Mouse (Mus musculus): ENCODE measurements around the gene Thoc3.

GRCm38 (mm10) chr13:54426781-54427655 lies 41.6 kb downstream of the Thoc3 start:
- TF ChIP-seq CTCF (IDR thresholded peaks at IDR 0.05) (no peak), EP300 (IDR thresholded peaks at IDR 0.05) (no peak)

All from lung, postnatal 0 days (tissue).